Mouse (Mus musculus) bone marrow macrophage, adult 2 months (primary cell): Measurements from ENCODE around the gene Aar2.

Experiments used
- CTCF ChIP-seq: IDR thresholded peaks from 2 replicates; pipeline ENCODE4 v1.5.1; 2012; ENCODE audit warnings: low read depth, mild to moderate bottlenecking, low read length, moderate library complexity
- POLR2A ChIP-seq: IDR thresholded peaks from 2 replicates; pipeline ENCODE4 v1.6.1; 2012; ENCODE audit warnings: mild to moderate bottlenecking, low read depth, low read length, borderline replicate concordance

GRCm38 (mm10) chr2:156613081-156613540 is 65.7 kb downstream of the Aar2 start:
- TF ChIP-seq POLR2A (no peak), CTCF (peak; percentile 27; the same call in 1 of the 2 replicates)
